In the genomic region with DNA sequence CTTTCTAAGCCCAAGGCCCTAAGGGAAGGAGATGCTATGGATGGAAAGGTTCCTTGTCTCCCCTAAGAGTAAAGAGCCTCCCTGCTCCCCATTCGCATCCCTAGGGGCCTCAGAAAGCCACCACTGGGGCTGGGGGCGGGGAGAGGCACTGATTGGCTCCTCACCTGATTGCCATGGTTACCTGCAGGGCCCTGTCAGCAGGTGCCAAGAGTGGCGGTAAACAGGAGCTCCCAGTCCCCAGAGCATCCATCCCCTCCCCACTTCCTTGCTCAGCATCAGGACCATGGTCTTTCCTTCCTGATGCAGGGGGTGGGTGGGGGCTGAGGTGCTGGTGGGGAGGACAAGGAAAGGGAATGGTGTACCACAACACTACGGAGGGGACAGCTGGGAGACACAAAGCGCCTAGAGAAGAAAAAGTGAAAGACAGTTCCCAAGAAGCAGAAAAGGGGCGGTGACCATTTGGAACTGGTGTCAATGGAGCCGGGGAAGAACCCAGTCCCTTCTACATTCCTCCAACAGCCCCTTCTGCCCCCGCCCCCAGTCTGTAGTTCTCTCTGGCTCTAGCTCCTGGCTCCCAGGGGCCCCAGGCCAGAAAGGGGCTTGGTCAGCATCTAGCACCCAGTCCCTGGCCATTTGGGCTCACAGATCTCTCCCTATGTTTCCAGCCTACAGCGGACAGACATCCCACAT, we compare ENCODE assay signal across 10 mouse cellular contexts. TPM values are rescaled to one million over a fixed set of nuclear protein-coding genes. Genes with fewer than 3 reads are reported as not detected.
A peak's percentile ranks its signal among the peaks of the same experiment; 100 is the strongest.
DNase-seq lines count a peak whose midpoint lies in the region; ATAC-seq lines count a peak whose summit lies in the region.
"Had no signal": no experiment of that assay in that cellular context is flagged by ENCODE, and none has a peak within 500 bp of the region (broad histone marks: within the 10 kb centered on the region; RNA-seq: fewer than 3 reads in every experiment).

No protein-coding gene starts in this region.

- H3K4me2 ChIP-seq in heart, embryonic 16.5 days (ENCODE audit: low read depth, low read length) = peak overlapping the region; percentile 50
- peak overlapping the region; percentile 85 for H3K4me2 ChIP-seq in forebrain, embryonic 14.5 days (ENCODE audit: low read length)
- H3K4me2 ChIP-seq in limb, embryonic 15.5 days = peak overlapping the region; percentile 21
- H3K4me2 ChIP-seq: liver, embryonic 11.5 days had no signal

- H3K36me3 ChIP-seq in heart, embryonic 16.5 days (ENCODE audit: control insufficient read depth, insufficient read depth) = peaks cover 21% of the 10 kb centered on the region
- peaks cover 24% of the 10 kb centered on the region for H3K36me3 ChIP-seq in forebrain, embryonic 14.5 days (ENCODE audit: control insufficient read depth, insufficient read depth, low read length)
- H3K36me3 ChIP-seq in limb, embryonic 15.5 days = peaks cover 25% of the 10 kb centered on the region

- WGBS in heart, embryonic 16.5 days = 56% methylated on average over 9 of the region's 9 CpGs
- 14% methylated on average over 9 of the region's 9 CpGs for WGBS in forebrain, embryonic 14.5 days
- 48% methylated on average over 9 of the region's 9 CpGs for WGBS in limb, embryonic 15.5 days

- H3K27ac ChIP-seq in heart, embryonic 16.5 days (ENCODE audit: low read length) = peak overlapping the region; percentile 93
- peak overlapping the region; percentile 88 for H3K27ac ChIP-seq in forebrain, embryonic 14.5 days (ENCODE audit: low read depth, low read length)
- H3K27ac ChIP-seq in limb, embryonic 15.5 days = peak overlapping the region; percentile 73

- H3K27me3 ChIP-seq in heart, embryonic 16.5 days (ENCODE audit: control insufficient read depth, insufficient read depth, low read length) = no peaks in the 10 kb centered on the region
- no peaks in the 10 kb centered on the region for H3K27me3 ChIP-seq in forebrain, embryonic 14.5 days (replicated peaks; ENCODE audit: control insufficient read depth, insufficient read depth, low read length)
- no peaks in the 10 kb centered on the region for H3K27me3 ChIP-seq in limb, embryonic 15.5 days

- no peak for DNase-seq in heart, adult 9 months (ENCODE audit: low spot score in 2 of 2)
- DNase-seq in ZHBTc4 (ENCODE audit: low read depth, low spot score) = peak; percentile 72
- peak; percentile 63 for DNase-seq in forebrain, embryonic 14.5 days (ENCODE audit: low spot score)
- DNase-seq in yolk sac, embryonic 10.5 days (ENCODE audit: low spot score) = no peak
- no peak for DNase-seq in urinary bladder, adult 18-20 months (ENCODE audit: low spot score in 2 of 2)
- DNase-seq: cerebellum, adult 11 months had no signal

- H3K4me3 ChIP-seq in heart, embryonic 16.5 days (ENCODE audit: low read length) = peak overlapping the region; percentile 8; the same call in 1 of the 2 replicates
- peak overlapping the region; percentile 19 for H3K4me3 ChIP-seq in forebrain, embryonic 14.5 days (ENCODE audit: low read depth, low read length)
- H3K4me3 ChIP-seq in limb, embryonic 15.5 days = no peak overlapping the region

- H3K4me1 ChIP-seq in heart, embryonic 16.5 days (ENCODE audit: control insufficient read depth, insufficient read depth, low read length) = peaks cover 45% of the 10 kb centered on the region
- peaks cover 44% of the 10 kb centered on the region for H3K4me1 ChIP-seq in forebrain, embryonic 14.5 days (ENCODE audit: control insufficient read depth, insufficient read depth, low read length)
- H3K4me1 ChIP-seq in limb, embryonic 15.5 days = peaks cover 51% of the 10 kb centered on the region

- ATAC-seq in heart, embryonic 16.5 days (replicated peaks; ENCODE audit: extremely low read depth, insufficient read depth, low FRiP score) = no peak
- ATAC-seq in forebrain, embryonic 14.5 days = 0 out of 2 replicates have a peak, but pooled peaks have one; percentile 1
- no peak for ATAC-seq in limb, embryonic 15.5 days (ENCODE audit: insufficient number of reproducible peaks, low FRiP score, low TSS enrichment, low read depth)
- no peak for ATAC-seq in megakaryocyte progenitor cell, adult 5-6 weeks (replicated peaks; ENCODE audit: poor library complexity)

- peak overlapping the region; percentile 65 for H3K9ac ChIP-seq in heart, embryonic 16.5 days (ENCODE audit: low read length)
- peak overlapping the region; percentile 49 for H3K9ac ChIP-seq in forebrain, embryonic 14.5 days (ENCODE audit: low read length)
- 0 out of 2 replicates have a peak overlapping the region, but pooled peaks have one; percentile 8 for H3K9ac ChIP-seq in limb, embryonic 15.5 days

- no peaks in the 10 kb centered on the region for H3K9me3 ChIP-seq in heart, embryonic 16.5 days (replicated peaks; ENCODE audit: control insufficient read depth, low read length)
- no peaks in the 10 kb centered on the region for H3K9me3 ChIP-seq in forebrain, embryonic 14.5 days (replicated peaks; ENCODE audit: control insufficient read depth, low read length)
- H3K9me3 ChIP-seq in limb, embryonic 15.5 days = no peaks in the 10 kb centered on the region

RNA-seq across cellular contexts. Expression of a gene that starts 4.4 kb away (rescaled TPM):
- polyA plus RNA-seq in heart, embryonic 16.5 days (2015; fragmentation: Nextera tagmentation; extraction: Ambion mirVana) = 11.4 and 14.2 TPM in 2 replicates
- polyA plus RNA-seq in forebrain, embryonic 14.5 days (2014; fragmentation: Nextera tagmentation; extraction: Ambion mirVana) = 17.6 and 21.9 TPM in 2 replicates
- 13.1 and 14.7 TPM in 2 replicates for polyA plus RNA-seq in limb, embryonic 15.5 days (2015; fragmentation: Nextera tagmentation; extraction: Ambion mirVana)
- total RNA-seq in megakaryocyte progenitor cell, adult 5-6 weeks (2015) = 3.9 and 4.6 TPM in 2 replicates
- 1.2 and 1.5 TPM in 2 replicates for total RNA-seq in megakaryocyte progenitor cell, adult 5-6 weeks (2017)

RNA-seq across cellular contexts. Expression of a gene that starts 7.3 kb away (rescaled TPM):
- 359 and 395 TPM in 2 replicates for polyA plus RNA-seq in heart, embryonic 16.5 days (2015; fragmentation: Nextera tagmentation; extraction: Ambion mirVana)
- 530 and 674 TPM in 2 replicates for polyA plus RNA-seq in forebrain, embryonic 14.5 days (2014; fragmentation: Nextera tagmentation; extraction: Ambion mirVana)
- polyA plus RNA-seq in limb, embryonic 15.5 days (2015; fragmentation: Nextera tagmentation; extraction: Ambion mirVana) = 413 and 414 TPM in 2 replicates
- total RNA-seq in megakaryocyte progenitor cell, adult 5-6 weeks (2015) = 114 and 126 TPM in 2 replicates
- 158 and 185 TPM in 2 replicates for total RNA-seq in megakaryocyte progenitor cell, adult 5-6 weeks (2017)

RNA-seq across cellular contexts. Expression of a gene that starts 10.2 kb away (rescaled TPM):
- polyA plus RNA-seq in heart, embryonic 16.5 days (2015; fragmentation: Nextera tagmentation; extraction: Ambion mirVana) = 81.1 and 86.1 TPM in 2 replicates
- 17.3 and 19.5 TPM in 2 replicates for polyA plus RNA-seq in forebrain, embryonic 14.5 days (2014; fragmentation: Nextera tagmentation; extraction: Ambion mirVana)
- polyA plus RNA-seq in limb, embryonic 15.5 days (2015; fragmentation: Nextera tagmentation; extraction: Ambion mirVana) = 13.5 and 18.6 TPM in 2 replicates
- 17.4 and 24.9 TPM in 2 replicates for total RNA-seq in megakaryocyte progenitor cell, adult 5-6 weeks (2015)
- 3.5 and 5.4 TPM in 2 replicates for total RNA-seq in megakaryocyte progenitor cell, adult 5-6 weeks (2017)

RNA-seq across cellular contexts. Expression of a gene that starts 32.6 kb away (rescaled TPM):
- polyA plus RNA-seq in heart, embryonic 16.5 days (2015; fragmentation: Nextera tagmentation; extraction: Ambion mirVana) = 2.1 and 2.8 TPM in 2 replicates
- 5.0 and 5.9 TPM in 2 replicates for polyA plus RNA-seq in forebrain, embryonic 14.5 days (2014; fragmentation: Nextera tagmentation; extraction: Ambion mirVana)
- polyA plus RNA-seq in limb, embryonic 15.5 days (2015; fragmentation: Nextera tagmentation; extraction: Ambion mirVana) = 2.4 and 2.6 TPM in 2 replicates
- total RNA-seq in megakaryocyte progenitor cell, adult 5-6 weeks (2015) = 3.3 and 4.5 TPM in 2 replicates
- 5.8 and 7.2 TPM in 2 replicates for total RNA-seq in megakaryocyte progenitor cell, adult 5-6 weeks (2017)

RNA-seq across cellular contexts. Expression of a gene that starts 48.6 kb away (rescaled TPM):
- polyA plus RNA-seq in heart, embryonic 16.5 days (2015; fragmentation: Nextera tagmentation; extraction: Ambion mirVana) = 0.81 and 1.1 TPM in 2 replicates
- 6.0 and 6.9 TPM in 2 replicates for polyA plus RNA-seq in forebrain, embryonic 14.5 days (2014; fragmentation: Nextera tagmentation; extraction: Ambion mirVana)
- 1.7 and 2.2 TPM in 2 replicates for polyA plus RNA-seq in limb, embryonic 15.5 days (2015; fragmentation: Nextera tagmentation; extraction: Ambion mirVana)
- total RNA-seq in megakaryocyte progenitor cell, adult 5-6 weeks (2015) = 16.9 and 17.6 TPM in 2 replicates
- total RNA-seq in megakaryocyte progenitor cell, adult 5-6 weeks (2017) = 17.2 and 28.6 TPM in 2 replicates

Comparison
In these comparisons a context has a peak if more than half of its experiments do, and no peak if none do; other contexts are left out.
1. H3K4me2 ChIP-seq: peak in every context shown above with its lines; median percentile 85 in forebrain, embryonic 14.5 days; 50 in heart, embryonic 16.5 days; 21 in limb, embryonic 15.5 days.
2. H3K9ac ChIP-seq: peak in every context shown above with its lines; median percentile 65 in heart, embryonic 16.5 days; 49 in forebrain, embryonic 14.5 days; 8 in limb, embryonic 15.5 days.
3. DNase-seq: peak in ZHBTc4 (single experiment) and forebrain, embryonic 14.5 days (single experiment); none in heart, adult 9 months (0 of 2), yolk sac, embryonic 10.5 days (single experiment) and urinary bladder, adult 18-20 months (0 of 2).
4. Peak in every context shown above with its lines, with median percentiles within 50 percentile points of each other: H3K27ac ChIP-seq.